ENCODE assay signal across 7 mouse cellular contexts in genomic region chr8:75132485-75132884, GRCm38 (mm10). TPM values are rescaled to one million over a fixed set of nuclear protein-coding genes. Genes with fewer than 3 reads are reported as not detected.
DNase-seq lines count a peak whose midpoint lies in the region; TF ChIP-seq lines count a peak whose summit lies in the region.

No protein-coding gene starts in this region.

- H3K4me1 ChIP-seq in lung, adult 2 months (ENCODE audit: control insufficient read depth, insufficient read depth, low read length), result no peaks in the 10 kb centered on the region

- WGBS in lung, adult 2 months, result 18% methylated on average over 3 of the region's 3 CpGs

- H3K4me3 ChIP-seq in lung, adult 2 months (replicated peaks; ENCODE audit: extremely low read depth, low read depth, low read length), result no peak overlapping the region

- DNase-seq in retina, adult 2 months (ENCODE audit: low read depth, low spot score), result peak; percentile 29
- DNase-seq in retina, embryonic 14.5 days (ENCODE audit: low spot score), result no peak
- peak; percentile 32 for DNase-seq in adrenal gland, adult 2 months
- DNase-seq in cerebellum, postnatal 36 days, result peak; percentile 61 to 62
- DNase-seq in kidney, adult 9 months, result peak; percentile 56
- peak; percentile 51 for DNase-seq in lung, adult 2 months
- DNase-seq in thymus, postnatal 0 days (ENCODE audit: low spot score), result peak; percentile 49

- no peak for TF ChIP-seq POLR2A in lung, adult 2 months (IDR thresholded peaks at IDR 0.05; ENCODE audit: borderline replicate concordance, extremely low read depth, low read depth, low read length)

- peak; percentile 64 for TF ChIP-seq CTCF in lung, adult 2 months (IDR thresholded peaks at IDR 0.05; ENCODE audit: insufficient read depth, low read length)

RNA-seq across cellular contexts. Expression of gene Mcm5, which starts 23.1 kb away (rescaled TPM):
- 1 to 10 TPM; 8.2 to 9.8 TPM for total RNA-seq in adrenal gland, adult 2 months (2021)
- polyA plus RNA-seq in adrenal gland, adult 2 months (2012; rRNA removed), result 6.7 and 7.3 TPM in 2 replicates
- polyA plus RNA-seq in lung, adult 2 months (2012; rRNA removed), result 8.0 and 9.2 TPM in 2 replicates
- 167 and 206 TPM in 2 replicates for polyA plus RNA-seq in thymus, postnatal 0 days (2015; fragmentation: Nextera tagmentation; extraction: Ambion mirVana)

RNA-seq across cellular contexts. Expression of gene Hmox1, which starts 39.1 kb away (rescaled TPM):
- total RNA-seq in adrenal gland, adult 2 months (2021), result 100 to 1,000 TPM in 1 of 2 experiments, 10 to 100 TPM in 1; 59.0 to 146 TPM
- polyA plus RNA-seq in adrenal gland, adult 2 months (2012; rRNA removed), result 37.4 and 66.4 TPM in 2 replicates
- polyA plus RNA-seq in lung, adult 2 months (2012; rRNA removed), result 40.0 and 58.0 TPM in 2 replicates
- polyA plus RNA-seq in thymus, postnatal 0 days (2015; fragmentation: Nextera tagmentation; extraction: Ambion mirVana), result 29.4 and 31.9 TPM in 2 replicates

Comparison
In these comparisons a context has a peak if more than half of its experiments do, and no peak if none do; other contexts are left out.
1. RNA of gene Mcm5, which starts 23.1 kb away (polyA plus RNA-seq): 167 to 206 TPM in thymus, postnatal 0 days; 8.0 to 9.2 TPM in lung, adult 2 months and 6.7 to 7.3 TPM in adrenal gland, adult 2 months; every median in the first group is over 10 times any median in the second.